Mouse (Mus musculus): ENCODE measurements around the gene Rps11.
"Not testable (repeated sequence)": the region's sequence is repeated elsewhere in the genome, so short reads cannot be mapped to it uniquely, and the experiment has no call there.

The Rps11 gene

GRCm38 (mm10) chr7:45154096-45154992 lies 30.1 kb upstream of the Rps11 start, which contains the start of the genes Pih1d1 and Aldh16a1:
TSS of gene Pih1d1 (plus strand) at chr7:45154303.
TSS of gene Aldh16a1 (minus strand) at chr7:45154584.
- peak; percentile 97 for DNase-seq

GRCm38 (mm10) chr7:45153586-45153985 lies 29.3 kb upstream of the Rps11 start:
- DNase-seq: no peak

DNA sequence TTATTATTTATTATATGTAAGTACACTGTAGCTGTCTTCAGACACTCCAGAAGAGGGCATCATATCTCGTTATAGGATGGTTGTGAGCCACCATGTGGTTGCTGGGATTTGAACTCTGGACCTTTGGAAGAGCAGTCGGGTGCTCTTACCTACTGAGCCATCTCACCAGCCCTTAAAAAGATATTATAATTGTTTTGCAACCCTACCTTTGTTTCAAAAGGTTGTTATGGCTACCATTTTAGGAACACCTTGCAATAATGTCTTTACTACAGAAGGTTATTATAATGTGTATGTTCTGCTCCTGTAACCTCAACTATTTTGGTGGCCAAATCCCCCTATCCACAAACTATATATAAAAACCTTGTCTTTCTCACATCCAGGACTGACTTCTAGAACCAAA lies 28.8 kb upstream of the Rps11 start:
- DNase-seq: not testable (repeated sequence)

- DNase-seq: no peak
Measured at GRCm38 (mm10) chr7:45151303-45151702, 27.1 kb upstream of the Rps11 start.

DNA sequence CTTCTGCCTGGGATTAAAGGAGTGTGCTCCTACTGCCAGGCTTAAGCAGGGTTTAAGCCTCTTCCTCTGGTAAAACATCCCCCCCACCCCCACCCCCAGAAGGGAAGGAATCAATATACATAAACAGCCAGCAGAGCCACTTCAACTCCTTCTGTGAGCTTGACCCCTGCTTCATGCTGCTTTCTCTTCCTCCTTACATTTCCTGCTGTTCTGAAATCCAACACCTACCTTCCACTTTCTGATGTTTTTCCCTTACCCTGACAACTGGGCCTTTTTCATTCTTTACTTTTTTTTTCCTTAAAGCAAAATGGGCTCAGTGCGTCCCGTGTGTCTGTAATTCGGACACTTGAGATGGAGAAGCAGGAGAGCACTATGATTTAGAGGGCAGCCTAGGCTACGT lies 26.1 kb upstream of the Rps11 start:
- DNase-seq: peak; percentile 23

DNA sequence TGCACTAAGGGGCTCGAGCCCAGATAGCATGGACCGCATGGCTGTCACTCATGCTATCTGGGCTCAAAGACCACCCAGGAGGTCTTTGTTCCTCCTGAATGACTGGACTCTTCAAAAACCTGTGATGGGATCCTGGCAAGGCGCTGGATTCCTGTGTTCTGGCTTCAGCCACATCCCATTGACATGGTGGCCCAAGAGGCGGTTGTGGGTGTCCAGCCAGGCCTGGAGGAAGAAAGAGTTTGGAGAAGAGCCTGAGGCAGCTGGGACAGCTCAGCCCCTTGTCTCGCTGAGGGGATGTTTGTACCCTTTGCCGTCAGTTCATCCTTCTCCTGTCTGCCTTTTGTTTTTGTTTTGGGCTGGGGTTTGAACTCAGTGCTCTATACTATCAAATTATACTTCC lies 25.3 kb upstream of the Rps11 start:
- no peak for DNase-seq

GRCm38 (mm10) chr7:45148534-45149098 lies 24.4 kb upstream of the Rps11 start:
- no peak for DNase-seq

DNA sequence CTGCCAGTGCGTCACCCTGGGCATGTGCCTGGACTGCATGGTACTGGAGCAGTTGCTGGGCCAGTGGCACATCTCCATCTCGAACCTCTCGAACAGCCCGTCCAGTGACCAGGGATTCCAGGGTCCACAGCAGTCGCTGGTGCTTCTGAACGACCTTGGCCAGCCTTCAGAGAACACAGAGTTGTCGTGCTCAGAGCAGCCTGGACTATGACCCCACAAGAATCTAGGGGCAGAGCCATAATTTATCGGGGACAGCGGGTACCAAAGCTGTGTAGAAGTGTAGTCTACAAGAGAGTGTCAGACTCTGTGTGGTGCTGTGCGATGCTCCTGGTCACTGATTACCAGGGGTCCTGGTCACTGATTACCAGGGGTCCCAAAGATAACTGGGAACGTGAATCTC lies 23.7 kb upstream of the Rps11 start:
- DNase-seq: no peak

GRCm38 (mm10) chr7:45147267-45147666 lies 23.0 kb upstream of the Rps11 start:
- DNase-seq: no peak

- DNase-seq: no peak
Measured at GRCm38 (mm10) chr7:45145460-45145859, 21.2 kb upstream of the Rps11 start.

DNA sequence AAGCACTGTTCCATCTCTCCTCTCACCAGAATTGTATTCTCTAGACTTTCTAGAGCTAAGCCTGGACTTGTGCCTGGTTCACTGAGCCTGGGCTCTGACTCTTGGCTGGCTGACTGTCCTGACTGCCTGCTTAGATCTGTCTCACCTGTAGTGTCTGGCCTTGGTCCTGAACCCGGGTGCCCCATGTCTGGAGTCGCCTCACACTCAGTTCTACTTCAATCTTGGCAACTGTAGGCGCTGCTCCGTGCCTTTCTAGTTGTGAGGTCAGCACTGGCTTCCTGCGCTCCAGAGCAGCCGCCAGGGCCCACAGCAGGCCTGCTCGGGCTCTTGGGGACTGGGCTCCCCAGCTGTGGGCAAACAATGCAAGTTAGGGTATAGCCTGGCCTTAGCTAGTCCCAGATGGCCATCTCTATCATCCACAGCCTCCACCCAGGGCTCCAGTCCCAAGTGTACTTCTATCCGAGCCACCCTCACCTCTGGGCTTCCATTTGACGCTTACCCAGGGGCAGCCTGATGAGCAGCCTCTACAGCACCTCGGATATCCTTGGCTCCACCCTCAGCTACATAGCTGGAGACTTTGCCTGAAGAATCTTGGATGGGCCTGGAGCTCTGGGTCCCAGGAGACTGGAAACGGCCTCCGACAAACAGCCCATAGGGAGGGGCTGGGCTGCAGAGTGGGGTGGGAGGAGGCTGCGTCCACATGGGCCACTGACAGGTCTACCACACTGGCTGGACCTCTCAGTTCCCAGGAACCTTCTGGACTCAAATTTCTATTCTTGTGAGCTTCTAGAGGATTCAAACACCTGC lies 20.3 kb upstream of the Rps11 start:
- DNase-seq: no peak

GRCm38 (mm10) chr7:45141914-45142313 lies 17.7 kb upstream of the Rps11 start:
- no peak for DNase-seq

- no peak for DNase-seq
Measured at GRCm38 (mm10) chr7:45141319-45141718, 17.1 kb upstream of the Rps11 start.

DNA sequence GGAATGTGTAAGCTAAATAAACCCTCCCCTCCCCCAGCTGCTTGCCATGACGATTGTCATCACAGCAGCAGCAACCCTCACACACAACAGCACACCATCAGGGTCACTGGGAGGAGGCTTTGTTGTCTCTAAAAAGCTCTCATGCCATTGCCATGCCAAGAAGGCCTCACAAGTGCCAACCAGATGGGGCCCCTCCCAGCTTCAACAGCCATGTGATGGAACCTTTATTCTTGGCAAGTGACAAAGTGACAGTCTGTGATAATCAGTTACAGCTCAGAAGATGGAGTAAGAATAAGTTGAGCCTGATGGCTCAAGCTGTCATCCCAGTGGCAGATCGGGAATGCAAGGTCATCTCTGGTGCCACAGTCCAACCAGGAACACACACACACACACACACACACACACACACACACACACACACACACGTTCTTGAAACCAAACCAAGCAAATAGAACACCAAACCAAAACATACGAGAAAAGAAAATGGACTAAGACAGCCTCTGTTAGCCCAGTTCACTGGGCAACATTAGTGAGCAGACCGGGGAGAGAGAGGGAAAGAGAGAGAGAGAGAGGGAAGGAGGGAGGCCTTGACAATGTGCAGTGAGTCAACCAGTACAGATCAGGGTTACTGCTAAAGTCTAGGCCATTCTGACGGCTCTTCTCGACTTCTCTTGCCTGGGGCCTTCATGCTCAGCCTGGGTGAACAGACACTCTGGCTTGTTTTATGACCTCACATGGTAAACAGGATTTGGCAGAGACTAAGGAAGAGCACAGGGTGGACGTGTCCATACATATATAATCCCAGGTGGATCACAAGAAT lies 15.9 kb upstream of the Rps11 start:
- no peak for DNase-seq

- no peak for DNase-seq
Measured at GRCm38 (mm10) chr7:45138403-45138802, 14.2 kb upstream of the Rps11 start.

- no peak for DNase-seq
Measured at GRCm38 (mm10) chr7:45137171-45138006, 13.2 kb upstream of the Rps11 start.

DNA sequence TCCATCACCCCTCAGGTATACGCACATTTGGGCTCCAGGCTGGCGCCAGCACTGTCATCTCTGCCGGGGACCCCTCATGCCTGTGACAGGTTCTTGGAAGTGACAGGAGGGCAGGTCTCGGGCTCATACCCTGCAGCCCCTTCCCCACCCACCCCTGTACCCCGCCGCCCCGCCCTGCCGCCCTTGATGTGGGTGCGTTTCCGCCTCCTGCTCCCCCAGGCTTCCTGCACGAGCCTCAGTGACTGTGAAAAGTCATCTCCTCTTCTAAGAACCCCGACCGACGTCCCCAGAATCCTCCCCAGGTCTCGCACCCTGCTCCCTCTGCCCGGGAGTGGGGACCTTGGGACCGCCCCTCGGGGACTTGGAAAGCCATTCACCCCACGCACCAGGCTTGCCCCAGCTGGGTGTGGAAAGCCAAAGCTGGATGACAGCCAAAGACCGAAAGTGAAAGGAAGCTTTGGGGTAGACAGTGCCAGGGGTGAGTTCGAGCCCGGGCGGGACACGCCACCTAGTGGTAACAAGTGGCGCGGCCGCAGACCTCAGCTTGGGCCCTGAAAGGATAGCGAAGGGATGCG lies 11.8 kb upstream of the Rps11 start, which contains the start of the genes Gm45713 and Flt3l:
Gene Gm45713, minus strand, starts transcription at position 239 of the 575 bp plus-strand sequence.
Gene Flt3l, minus strand, starts transcription at position 440 of the 575 bp plus-strand sequence.
- DNase-seq: peak; percentile 95

GRCm38 (mm10) chr7:45135370-45135769 lies 11.1 kb upstream of the Rps11 start:
- no peak for DNase-seq

DNA sequence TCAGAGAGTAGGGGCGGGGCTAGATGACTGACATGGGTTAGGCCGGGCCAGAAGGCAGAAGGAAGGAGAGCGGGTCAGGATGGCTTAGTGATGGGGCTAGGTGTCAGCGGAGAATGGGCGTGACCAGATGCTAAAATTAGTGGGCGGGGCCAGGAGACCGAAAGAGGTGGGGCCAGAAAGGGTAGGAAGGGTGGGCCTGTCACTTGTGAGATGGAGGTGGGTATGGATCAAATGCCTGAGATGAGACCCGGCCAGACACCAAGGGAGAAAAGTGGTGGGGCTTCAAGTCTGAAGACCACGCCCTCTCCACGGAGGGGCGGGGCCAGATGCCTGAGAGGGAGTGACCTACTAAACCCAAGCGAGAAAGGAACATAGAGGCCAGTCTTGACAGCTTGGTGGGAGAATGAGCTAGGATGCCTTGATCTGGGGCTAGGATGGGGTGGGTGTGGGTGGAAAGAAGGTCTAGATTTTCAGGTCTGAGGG lies 10.3 kb upstream of the Rps11 start:
- DNase-seq: peak; percentile 77

- no peak for DNase-seq
Measured at GRCm38 (mm10) chr7:45133446-45134159, 9.4 kb upstream of the Rps11 start.
